Mouse (Mus musculus): Measurements from ENCODE around the gene Lhx5. TPM values are rescaled to one million over a fixed set of nuclear protein-coding genes. Genes with fewer than 3 reads are reported as not detected.
A peak's percentile ranks its signal among the peaks of the same experiment; 100 is the strongest.

Gene Lhx5
- polyA plus RNA-seq, 1 experiment from 2014 or later = 24.8 TPM

GRCm38 (mm10) chr5:120435006-120435681 lies 3.6 kb downstream of the Lhx5 start:
- H3K9me3 ChIP-seq = no peaks in the 10 kb centered on the region
- WGBS = under 1% methylated on average over 44 of the region's 44 CpGs
- H3K4me1 ChIP-seq = peaks cover 95% of the 10 kb centered on the region
- peak overlapping the region; percentile 92 for H3K27ac ChIP-seq
- peak overlapping the region; percentile 61 for H3K4me3 ChIP-seq
- peak; percentile 61 for DNase-seq (ENCODE audit: extremely low spot score, low spot score)
- H3K27me3 ChIP-seq (ENCODE audit: poor library complexity, severe bottlenecking) = peaks cover 100% of the 10 kb centered on the region
- H3K36me3 ChIP-seq (replicated peaks) = peaks cover 21% of the 10 kb centered on the region

GRCm38 (mm10) chr5:120435731-120436501 lies 4.4 kb downstream of the Lhx5 start:
- Histone ChIP-seq H3K4me3 (peak overlapping the region; percentile 61), H3K27me3 (ENCODE audit: poor library complexity, severe bottlenecking) (peaks cover 100% of the 10 kb centered on the region), H3K27ac (peak overlapping the region; percentile 92), H3K4me1 (peaks cover 96% of the 10 kb centered on the region), H3K36me3 (replicated peaks) (peaks cover 23% of the 10 kb centered on the region), H3K9me3 (no peaks in the 10 kb centered on the region)
- WGBS = under 1% methylated on average over 47 of the region's 47 CpGs
- DNase-seq (ENCODE audit: extremely low spot score, low spot score) = peak; percentile 83

DNA sequence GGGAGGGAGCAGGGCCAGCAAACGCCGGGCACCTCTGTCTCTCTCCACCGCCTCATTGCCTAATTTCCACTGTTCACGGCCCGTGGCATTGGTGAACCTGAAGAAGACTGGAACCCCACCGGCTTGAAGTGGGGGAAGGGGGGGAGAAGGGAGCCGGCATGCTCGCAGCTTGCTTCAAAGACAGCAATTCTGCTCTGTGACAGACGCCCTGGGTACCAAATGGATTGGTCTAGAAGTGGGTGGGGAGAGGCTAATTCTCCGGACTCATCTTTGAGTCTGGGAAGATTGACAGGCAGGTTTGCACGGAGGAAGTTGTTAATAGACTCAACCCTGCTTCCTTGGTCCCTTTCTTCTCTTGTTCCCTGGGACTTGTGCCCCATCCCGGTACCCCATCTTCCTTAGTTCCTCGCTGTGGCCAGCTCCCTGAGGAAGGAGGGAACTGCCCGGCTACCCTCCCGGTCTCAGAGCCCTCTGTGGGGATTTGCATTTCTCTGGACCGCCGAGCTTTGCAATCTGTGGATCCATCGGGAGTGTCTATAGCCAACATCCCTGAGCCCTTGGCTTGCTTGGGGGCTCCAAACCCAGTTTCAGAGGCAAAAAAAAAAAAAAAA lies 5.5 kb downstream of the Lhx5 start:
- no peaks in the 10 kb centered on the region for H3K9me3 ChIP-seq
- peaks cover 23% of the 10 kb centered on the region for H3K36me3 ChIP-seq (replicated peaks)
- under 1% methylated on average over 18 of the region's 18 CpGs for WGBS
- peak overlapping the region; percentile 92 for H3K27ac ChIP-seq
- DNase-seq (ENCODE audit: extremely low spot score, low spot score) = peak; percentile 64
- peaks cover 85% of the 10 kb centered on the region for H3K4me1 ChIP-seq
- H3K4me3 ChIP-seq = peak overlapping the region; percentile 61
- peaks cover 93% of the 10 kb centered on the region for H3K27me3 ChIP-seq (ENCODE audit: poor library complexity, severe bottlenecking)

- Histone ChIP-seq H3K4me3 (peak overlapping the region; percentile 61), H3K9me3 (no peaks in the 10 kb centered on the region), H3K4me1 (peaks cover 80% of the 10 kb centered on the region), H3K27me3 (ENCODE audit: poor library complexity, severe bottlenecking) (peaks cover 93% of the 10 kb centered on the region), H3K27ac (peak overlapping the region; percentile 92), H3K36me3 (replicated peaks) (peaks cover 23% of the 10 kb centered on the region)
- DNase-seq (ENCODE audit: extremely low spot score, low spot score) = peak; percentile 49
- WGBS = 2% methylated on average over 17 of the region's 17 CpGs
Measured at GRCm38 (mm10) chr5:120437539-120437938, 6.0 kb downstream of the Lhx5 start.

DNA sequence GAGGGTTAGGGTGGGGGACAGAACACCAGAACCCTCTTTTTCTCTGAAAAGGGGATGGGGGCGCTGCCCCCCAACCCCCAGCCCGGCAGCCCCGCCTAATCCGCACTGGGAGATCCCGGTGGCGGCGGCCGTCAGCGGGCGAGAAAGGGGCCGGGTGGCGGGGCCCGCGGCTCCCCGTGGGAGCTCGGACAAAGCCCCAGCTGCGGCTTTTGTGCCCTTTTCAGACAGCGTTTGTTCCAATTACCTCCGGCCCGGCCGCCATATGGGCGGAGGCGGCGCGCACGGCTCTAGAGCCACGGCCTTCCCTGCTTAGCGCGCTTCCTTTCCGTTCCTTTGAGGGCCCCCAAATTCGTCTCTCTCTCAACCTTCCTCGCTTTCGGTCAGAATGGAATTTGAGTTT lies 6.5 kb downstream of the Lhx5 start:
- H3K27ac ChIP-seq = peak overlapping the region; percentile 92
- H3K4me1 ChIP-seq = peaks cover 76% of the 10 kb centered on the region
- peak; percentile 77 for DNase-seq (ENCODE audit: extremely low spot score, low spot score)
- H3K9me3 ChIP-seq = no peaks in the 10 kb centered on the region
- under 1% methylated on average over 32 of the region's 33 CpGs for WGBS
- H3K36me3 ChIP-seq (replicated peaks) = peaks cover 23% of the 10 kb centered on the region
- H3K4me3 ChIP-seq = peak overlapping the region; percentile 61
- peaks cover 93% of the 10 kb centered on the region for H3K27me3 ChIP-seq (ENCODE audit: poor library complexity, severe bottlenecking)

DNA sequence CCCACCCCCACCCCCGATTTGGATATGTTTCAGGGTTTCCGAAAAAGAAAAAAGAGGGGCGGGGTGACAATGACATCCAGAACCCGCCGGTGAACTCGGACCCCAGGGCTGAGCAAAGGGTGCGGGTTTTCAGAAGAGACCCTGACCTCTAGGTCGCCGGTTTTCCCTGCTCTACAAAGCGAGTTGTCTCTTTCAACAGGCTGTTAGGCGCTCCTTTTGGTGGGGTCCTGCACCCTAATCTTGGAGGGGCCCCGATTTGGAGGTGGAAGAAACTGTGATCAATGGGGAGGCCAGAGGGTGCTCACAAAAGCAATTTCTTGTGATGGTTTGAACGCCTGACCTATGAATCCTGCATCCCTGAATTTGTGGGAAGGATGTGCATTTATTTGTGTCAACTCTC lies 7.0 kb downstream of the Lhx5 start:
- Histone ChIP-seq H3K4me3 (peak overlapping the region; percentile 61), H3K27me3 (ENCODE audit: poor library complexity, severe bottlenecking) (peaks cover 93% of the 10 kb centered on the region), H3K27ac (peak overlapping the region; percentile 92), H3K9me3 (no peaks in the 10 kb centered on the region), H3K36me3 (replicated peaks) (peaks cover 23% of the 10 kb centered on the region), H3K4me1 (peaks cover 72% of the 10 kb centered on the region)
- WGBS = 5% methylated on average over 13 of the region's 13 CpGs
- peak; percentile 35 for DNase-seq (ENCODE audit: extremely low spot score, low spot score)

DNA sequence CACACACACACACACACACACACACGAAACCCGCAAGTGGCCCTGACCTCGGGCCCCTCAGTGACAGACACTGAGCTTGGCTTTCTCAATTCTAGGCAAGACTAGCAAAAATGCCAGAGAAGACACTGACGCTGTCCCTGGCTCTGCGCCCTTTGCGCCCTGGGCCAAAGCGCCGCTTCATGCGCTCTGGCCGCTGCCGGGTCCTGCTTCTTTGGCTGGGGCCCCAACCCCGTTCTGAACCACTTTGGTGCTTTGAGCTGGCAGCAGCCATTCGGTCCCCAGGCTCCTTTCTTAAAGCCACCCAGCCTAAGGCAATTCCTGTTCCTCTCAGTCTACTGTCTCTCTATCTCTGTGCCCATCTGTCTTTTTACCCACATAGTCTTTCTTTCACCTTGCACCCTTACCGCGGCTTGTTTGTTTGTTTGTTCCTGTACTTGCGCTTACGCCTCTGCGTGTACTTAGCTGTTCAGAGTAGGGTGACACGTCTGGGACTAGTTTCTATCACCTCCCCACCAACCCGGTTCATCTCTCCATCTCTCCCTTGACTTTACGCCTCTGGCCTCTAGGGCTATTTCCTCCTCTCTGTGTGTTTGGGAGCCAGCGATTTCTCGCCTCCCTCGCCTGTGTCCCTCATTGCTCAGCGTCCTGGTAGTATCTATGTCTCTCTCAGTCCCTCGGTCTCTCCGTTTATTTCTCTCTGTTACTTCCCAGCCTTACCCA lies 7.7 kb downstream of the Lhx5 start:
- Histone ChIP-seq H3K4me1 (peaks cover 65% of the 10 kb centered on the region), H3K27ac (peak overlapping the region; percentile 92), H3K9me3 (no peaks in the 10 kb centered on the region), H3K36me3 (replicated peaks) (peaks cover 23% of the 10 kb centered on the region), H3K27me3 (ENCODE audit: poor library complexity, severe bottlenecking) (peaks cover 91% of the 10 kb centered on the region), H3K4me3 (peak overlapping the region; percentile 61)
- DNase-seq (ENCODE audit: extremely low spot score, low spot score) = peak; percentile 42
- 14% methylated on average over 27 of the region's 27 CpGs for WGBS

GRCm38 (mm10) chr5:120439887-120440670 lies 8.6 kb downstream of the Lhx5 start:
- Histone ChIP-seq H3K9me3 (no peaks in the 10 kb centered on the region), H3K27me3 (ENCODE audit: poor library complexity, severe bottlenecking) (peaks cover 91% of the 10 kb centered on the region), H3K36me3 (replicated peaks) (peaks cover 21% of the 10 kb centered on the region), H3K4me3 (peak overlapping the region; percentile 61), H3K4me1 (peaks cover 56% of the 10 kb centered on the region), H3K27ac (peak overlapping the region; percentile 92)
- DNase-seq (ENCODE audit: extremely low spot score, low spot score) = peak; percentile 46
- WGBS = 16% methylated on average over 61 of the region's 61 CpGs

DNA sequence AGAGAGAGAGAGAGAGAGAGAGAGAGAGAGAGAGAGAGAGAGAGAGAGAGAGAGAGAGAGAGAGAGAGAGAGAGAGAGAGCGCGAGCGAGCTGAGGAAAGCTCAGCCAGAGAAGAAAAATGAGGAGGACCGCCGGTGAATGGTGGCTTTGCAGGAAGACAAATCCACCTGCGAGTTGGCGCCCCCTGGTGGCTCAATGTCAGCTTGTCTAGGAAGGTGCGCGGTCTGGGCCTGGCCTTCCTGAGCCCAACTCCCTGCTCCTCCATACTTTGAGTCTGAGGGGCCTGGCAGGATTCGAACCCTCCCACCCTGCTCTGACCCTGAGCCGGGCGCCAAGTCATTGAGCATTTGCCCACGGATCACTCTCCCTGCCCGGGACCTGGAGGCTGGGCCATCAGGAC lies 9.2 kb downstream of the Lhx5 start:
- Histone ChIP-seq H3K9me3 (no peaks in the 10 kb centered on the region), H3K27ac (peak overlapping the region; percentile 92), H3K36me3 (replicated peaks) (peaks cover 16% of the 10 kb centered on the region), H3K27me3 (ENCODE audit: poor library complexity, severe bottlenecking) (peaks cover 84% of the 10 kb centered on the region), H3K4me3 (peak overlapping the region; percentile 61), H3K4me1 (peaks cover 50% of the 10 kb centered on the region)
- peak; percentile 96 for DNase-seq (ENCODE audit: extremely low spot score, low spot score)
- 11% methylated on average over 14 of the region's 14 CpGs for WGBS

GRCm38 (mm10) chr5:120447305-120447704 lies 15.8 kb downstream of the Lhx5 start:
- no peak overlapping the region for H3K4me3 ChIP-seq
- no peaks in the 10 kb centered on the region for H3K9me3 ChIP-seq
- DNase-seq (ENCODE audit: extremely low spot score, low spot score) = no peak
- WGBS = 60% methylated on average over 13 of the region's 13 CpGs
- no peaks in the 10 kb centered on the region for H3K36me3 ChIP-seq (replicated peaks)
- H3K27ac ChIP-seq = no peak overlapping the region
- H3K27me3 ChIP-seq (ENCODE audit: poor library complexity, severe bottlenecking) = peaks cover 25% of the 10 kb centered on the region
- H3K4me1 ChIP-seq = no peaks in the 10 kb centered on the region

DNA sequence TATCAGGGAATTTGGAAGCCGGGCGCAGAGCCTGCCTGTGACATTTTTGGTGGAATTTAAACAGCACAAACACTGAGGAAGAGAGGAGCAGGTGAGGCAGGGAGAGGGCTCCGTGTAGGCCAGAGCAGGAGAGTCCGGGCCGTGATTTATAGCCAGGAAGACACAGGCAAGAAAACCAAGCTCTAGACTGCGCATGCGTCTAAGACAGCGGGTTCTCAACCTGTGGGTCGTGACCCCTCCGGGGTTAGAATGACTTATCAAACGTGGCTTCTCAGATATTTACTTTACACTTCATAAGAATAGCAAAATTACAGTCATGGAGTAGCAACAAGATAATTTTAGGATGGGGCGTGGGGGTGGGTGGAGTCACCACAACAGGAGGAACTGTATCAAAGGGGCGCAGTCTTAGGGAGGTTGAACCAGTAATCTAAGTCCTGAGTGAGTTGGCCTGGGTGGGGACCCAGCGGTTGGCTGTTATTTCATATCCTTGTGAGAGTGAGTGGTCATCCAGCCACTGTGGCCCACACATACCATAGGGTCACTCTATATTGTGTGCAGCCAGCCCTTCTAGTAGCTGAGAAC lies 23.3 kb downstream of the Lhx5 start:
- Histone ChIP-seq H3K4me3 (no peak overlapping the region), H3K4me1 (peaks cover 39% of the 10 kb centered on the region), H3K27ac (no peak overlapping the region), H3K9me3 (no peaks in the 10 kb centered on the region), H3K36me3 (replicated peaks) (no peaks in the 10 kb centered on the region), H3K27me3 (ENCODE audit: poor library complexity, severe bottlenecking) (peaks cover 26% of the 10 kb centered on the region)
- 76% methylated on average over 14 of the region's 14 CpGs for WGBS
- no peak for DNase-seq (ENCODE audit: extremely low spot score, low spot score)
